Mouse (Mus musculus) limb, embryonic 10.5 days (tissue): Measurements from ENCODE around the gene Calhm2. TPM values are rescaled to one million over a fixed set of nuclear protein-coding genes. Genes with fewer than 3 reads are reported as not detected.

ENCODE experiments used
- DNase-seq: peaks from one replicate; pipeline ENCODE4 v3.0.0-alpha.2; 2017; ENCODE audit warnings: low spot score
- H3K27ac ChIP-seq: fragments of 300-500 bp; sonication (generic); 2 replicates; pipeline ENCODE4 v1.5.1; 2016; ENCODE audit warnings: mild to moderate bottlenecking
- H3K27me3 ChIP-seq: fragments of 300-500 bp; sonication (generic); 2 replicates; pipeline ENCODE4 v1.6.1; 2016; ENCODE audit warnings: low read depth, mild to moderate bottlenecking; ENCODE audit not compliant: poor library complexity, severe bottlenecking
- H3K36me3 ChIP-seq: fragments of 300-500 bp; sonication (generic); 2 replicates; pipeline ENCODE4 v1.6.1; 2016; ENCODE audit warnings: mild to moderate bottlenecking, moderate library complexity
- H3K4me1 ChIP-seq: fragments of 300-500 bp; sonication (generic); 2 replicates; pipeline ENCODE4 v1.6.1; 2016
- H3K4me3 ChIP-seq: fragments of 300-500 bp; sonication (generic); 2 replicates; pipeline ENCODE4 v1.5.1; 2016; ENCODE audit warnings: mild to moderate bottlenecking, moderate library complexity
- H3K9me3 ChIP-seq: fragments of 300-500 bp; sonication (generic); replicated peaks from 2 replicates; pipeline ENCODE4 v1.6.1; 2016; ENCODE audit warnings: mild to moderate bottlenecking
- WGBS: fragments of 180-500 bp; shearing (Covaris S2); methylation state at CpG from one replicate; pipeline ENCODE4 v1.1.7; 2016; 5-methylcytosine and 5-hydroxymethylcytosine counted together
- polyA plus RNA-seq: library from polyadenylated mRNA; unstranded; fragments of >200 nt; fragmentation: Nextera tagmentation; extraction: Ambion mirVana; gene quantifications from 2 replicates; pipeline ENCODE4 v1.2.1, GENCODE M21; 2016

Gene Calhm2
- 2.8 and 3.7 TPM in 2 replicates for polyA plus RNA-seq

- Histone ChIP-seq H3K27ac (peak within 1 kb of the TSS; percentile 86), H3K4me3 (peak within 1 kb of the TSS; percentile 49), H3K36me3 (peaks cover 20% of the 10 kb centered on the region), H3K27me3 (peaks cover 21% of the 10 kb centered on the region), H3K9me3 (no peaks in the 10 kb centered on the region), H3K4me1 (peaks cover 31% of the 10 kb centered on the region)
- WGBS: 5% methylated on average over 28 of the region's 28 CpGs
- peak; percentile 66 for DNase-seq
Observed at GRCm38 (mm10) chr19:47137771-47138421, at the start of gene Calhm2. Gene Calhm2 (minus strand): TSS chr19:47138294.

GRCm38 (mm10) chr19:47186514-47187275 lies 48.6 kb upstream of the Calhm2 start:
- WGBS: 59% methylated on average over 15 of the region's 15 CpGs
- Histone ChIP-seq H3K27ac (no peak overlapping the region), H3K9me3 (no peaks in the 10 kb centered on the region), H3K27me3 (peaks cover 6% of the 10 kb centered on the region), H3K4me3 (no peak overlapping the region), H3K4me1 (peaks cover 21% of the 10 kb centered on the region), H3K36me3 (no peaks in the 10 kb centered on the region)
- DNase-seq: no peak

GRCm38 (mm10) chr19:47184736-47185135 lies 46.6 kb upstream of the Calhm2 start:
- Histone ChIP-seq H3K4me3 (no peak overlapping the region), H3K4me1 (peaks cover 24% of the 10 kb centered on the region), H3K27me3 (peaks cover 26% of the 10 kb centered on the region), H3K9me3 (no peaks in the 10 kb centered on the region), H3K27ac (no peak overlapping the region), H3K36me3 (no peaks in the 10 kb centered on the region)
- no peak for DNase-seq
- WGBS: 62% methylated on average over 4 of the region's 4 CpGs

- DNase-seq: no peak
- no peak overlapping the region for H3K4me3 ChIP-seq
- 71% methylated on average over 8 of the region's 8 CpGs for WGBS
- H3K27ac ChIP-seq: no peak overlapping the region
- peaks cover 29% of the 10 kb centered on the region for H3K4me1 ChIP-seq
- H3K27me3 ChIP-seq: peaks cover 31% of the 10 kb centered on the region
- no peaks in the 10 kb centered on the region for H3K36me3 ChIP-seq
- no peaks in the 10 kb centered on the region for H3K9me3 ChIP-seq
Observed at GRCm38 (mm10) chr19:47184221-47184620, 46.1 kb upstream of the Calhm2 start.

GRCm38 (mm10) chr19:47180011-47180410 lies 41.9 kb upstream of the Calhm2 start:
- no peaks in the 10 kb centered on the region for H3K9me3 ChIP-seq
- peaks cover 68% of the 10 kb centered on the region for H3K27me3 ChIP-seq
- no peak for DNase-seq
- H3K27ac ChIP-seq: no peak overlapping the region
- peaks cover 32% of the 10 kb centered on the region for H3K4me1 ChIP-seq
- no peaks in the 10 kb centered on the region for H3K36me3 ChIP-seq
- H3K4me3 ChIP-seq: peak overlapping the region; percentile 80
- 15% methylated on average over 8 of the region's 8 CpGs for WGBS

- peak; percentile 52 for DNase-seq
- H3K9me3 ChIP-seq: no peaks in the 10 kb centered on the region
- peak overlapping the region; percentile 80 for H3K27ac ChIP-seq
- H3K27me3 ChIP-seq: peaks cover 68% of the 10 kb centered on the region
- H3K4me1 ChIP-seq: peaks cover 28% of the 10 kb centered on the region
- WGBS: under 1% methylated on average over 42 of the region's 42 CpGs
- no peaks in the 10 kb centered on the region for H3K36me3 ChIP-seq
- peak overlapping the region; percentile 80 for H3K4me3 ChIP-seq
Observed at GRCm38 (mm10) chr19:47179272-47179809, 41.2 kb upstream of the Calhm2 start.

- Histone ChIP-seq H3K36me3 (no peaks in the 10 kb centered on the region), H3K27ac (peak within 1 kb of the TSS; percentile 80), H3K4me1 (peaks cover 22% of the 10 kb centered on the region), H3K27me3 (peaks cover 68% of the 10 kb centered on the region), H3K9me3 (no peaks in the 10 kb centered on the region), H3K4me3 (peak within 1 kb of the TSS; percentile 80)
- WGBS: under 1% methylated on average over 98 of the region's 98 CpGs
- DNase-seq: peak; percentile 84
Observed at GRCm38 (mm10) chr19:47178431-47179271, 40.6 kb upstream of the Calhm2 start, which contains the start of gene Neurl1a. Gene Neurl1a (plus strand): TSS chr19:47178820.

- DNase-seq: peak; percentile 48
- Histone ChIP-seq H3K27ac (0 out of 2 replicates have a peak overlapping the region, but pooled peaks have one; percentile 80), H3K36me3 (no peaks in the 10 kb centered on the region), H3K4me3 (peak overlapping the region; percentile 80), H3K27me3 (peaks cover 68% of the 10 kb centered on the region), H3K4me1 (peaks cover 21% of the 10 kb centered on the region), H3K9me3 (no peaks in the 10 kb centered on the region)
- 22% methylated on average over 10 of the region's 10 CpGs for WGBS
Observed at GRCm38 (mm10) chr19:47178001-47178400, 39.9 kb upstream of the Calhm2 start.

- peaks cover 65% of the 10 kb centered on the region for H3K27me3 ChIP-seq
Observed at GRCm38 (mm10) chr19:47176916-47177505, 38.9 kb upstream of the Calhm2 start.

GRCm38 (mm10) chr19:47175472-47175871 lies 37.4 kb upstream of the Calhm2 start:
- 80% methylated on average over 2 of the region's 2 CpGs for WGBS

More at GRCm38 (mm10) chr19:47176916-47177505, 38.9 kb upstream of the Calhm2 start:
- DNase-seq: no peak
- 91% methylated on average over 2 of the region's 2 CpGs for WGBS
- Histone ChIP-seq H3K36me3 (no peaks in the 10 kb centered on the region), H3K27ac (no peak overlapping the region), H3K4me1 (peaks cover 21% of the 10 kb centered on the region), H3K4me3 (no peak overlapping the region), H3K9me3 (no peaks in the 10 kb centered on the region)

GRCm38 (mm10) chr19:47174515-47174914 lies 36.4 kb upstream of the Calhm2 start:
- Histone ChIP-seq H3K27ac (no peak overlapping the region), H3K27me3 (peaks cover 40% of the 10 kb centered on the region), H3K9me3 (no peaks in the 10 kb centered on the region), H3K36me3 (no peaks in the 10 kb centered on the region), H3K4me3 (no peak overlapping the region), H3K4me1 (peaks cover 16% of the 10 kb centered on the region)
- DNase-seq: no peak
- 52% methylated on average over 3 of the region's 3 CpGs for WGBS

More at GRCm38 (mm10) chr19:47175472-47175871, 37.4 kb upstream of the Calhm2 start:
- no peaks in the 10 kb centered on the region for H3K9me3 ChIP-seq
- DNase-seq: no peak
- peaks cover 21% of the 10 kb centered on the region for H3K4me1 ChIP-seq
- H3K27me3 ChIP-seq: peaks cover 50% of the 10 kb centered on the region
- no peak overlapping the region for H3K27ac ChIP-seq
- H3K4me3 ChIP-seq: no peak overlapping the region
- H3K36me3 ChIP-seq: no peaks in the 10 kb centered on the region
